Mouse (Mus musculus) intestine, embryonic 16.5 days (tissue): Measurements from ENCODE around the gene Ints13. TPM values are rescaled to one million over a fixed set of nuclear protein-coding genes. Genes with fewer than 3 reads are reported as not detected.

Experiments
- polyA plus RNA-seq: library from polyadenylated mRNA; unstranded; fragments of >200 nt; fragmentation: Nextera tagmentation; extraction: Ambion mirVana; gene quantifications from 2 replicates; pipeline ENCODE4 v1.2.1, GENCODE M21; 2015

The Ints13 gene
- polyA plus RNA-seq, 1 experiment from 2014 or later, result 47.4 TPM

Other genes starting within 250 kb of the Ints13 start
- gene Itpr2, start 75.6 kb downstream of the Ints13 start, polyA plus RNA-seq, result 7.5 and 8.5 TPM in 2 replicates
- gene Fgfr1op2, start 632 bp downstream of the Ints13 start, polyA plus RNA-seq, result 86.0 and 86.6 TPM in 2 replicates
- 105 and 110 TPM in 2 replicates for gene Med21, start 64.7 kb upstream of the Ints13 start, polyA plus RNA-seq
- 33.2 and 36.7 TPM in 2 replicates for gene Tm7sf3, start 65.0 kb upstream of the Ints13 start, polyA plus RNA-seq
- gene Stk38l, start 147.2 kb upstream of the Ints13 start, polyA plus RNA-seq, result 17.1 and 17.9 TPM in 2 replicates
- gene Arntl2, start 218.2 kb upstream of the Ints13 start, polyA plus RNA-seq, result 2.3 and 2.6 TPM in 2 replicates